Mouse (Mus musculus): ENCODE measurements around the gene Elovl1. TPM values are rescaled to one million over a fixed set of nuclear protein-coding genes. Genes with fewer than 3 reads are reported as not detected.

The Elovl1 gene
- polyA plus RNA-seq, 1 experiment: 324 TPM

DNA sequence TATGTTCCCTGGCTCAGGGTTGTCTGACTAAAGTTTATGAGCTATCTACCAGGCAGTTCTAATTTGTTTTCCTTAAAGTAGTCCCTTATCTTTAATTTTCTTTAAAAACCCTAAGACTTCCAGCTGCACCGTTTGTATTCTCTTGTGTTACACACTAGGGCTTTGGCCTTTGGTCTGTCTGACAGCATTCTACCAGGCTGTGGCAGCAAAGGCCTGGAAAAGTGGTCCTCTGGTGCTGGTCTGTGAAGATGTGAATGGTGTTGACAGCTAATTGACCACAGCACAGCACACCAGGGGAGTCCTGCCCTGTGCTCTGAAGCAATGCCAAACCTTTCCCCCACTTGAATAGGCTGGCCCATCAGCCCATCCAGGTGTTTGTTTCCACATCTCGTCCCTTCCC, 12.1 kb upstream of the Elovl1 start:
- no peak for TF ChIP-seq POLR2A (IDR thresholded peaks at IDR 0.05; ENCODE audit: low read depth, low read length)
- no peak for TF ChIP-seq CTCF (IDR thresholded peaks at IDR 0.05; ENCODE audit: extremely low read depth, insufficient read length, insufficient replicate concordance, low read depth, low read length)
- 60% methylated on average over 2 of the region's 2 CpGs for WGBS
- Histone ChIP-seq H3K4me1 (ENCODE audit: control insufficient read depth, insufficient read depth, insufficient read length, low read length) (peaks cover under 1% of the 10 kb centered on the region; the same call in 1 of the 2 replicates), H3K27ac (ENCODE audit: insufficient read depth, low read depth, low read length) (no peak overlapping the region), H3K4me3 (ENCODE audit: low read depth, low read length) (no peak overlapping the region), H3K27me3 (ENCODE audit: control insufficient read depth, insufficient read depth, low read length) (no peaks in the 10 kb centered on the region), H3K36me3 (ENCODE audit: control insufficient read depth, insufficient read depth, low read length) (peaks cover 56% of the 10 kb centered on the region)

DNA sequence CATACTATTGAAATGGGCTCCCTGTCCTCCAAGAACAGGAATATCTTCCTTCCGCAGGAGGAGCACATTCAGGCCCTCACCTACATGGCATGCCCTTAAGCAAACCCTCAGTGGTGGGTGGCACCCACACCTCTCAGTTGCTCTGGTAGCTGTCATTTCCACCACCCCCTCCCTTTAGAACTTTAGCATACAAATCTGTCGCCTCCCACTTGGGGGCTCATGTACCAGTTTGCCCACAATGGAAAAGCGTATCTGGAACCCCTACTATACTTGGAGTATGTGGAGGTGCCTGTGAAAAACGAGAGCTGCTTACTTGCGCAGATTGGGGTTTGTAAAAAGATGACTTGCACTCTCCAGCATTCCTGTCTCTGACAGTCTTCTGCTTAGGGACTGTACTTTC, 11.6 kb upstream of the Elovl1 start:
- WGBS: 95% methylated on average over 5 of the region's 5 CpGs
- Histone ChIP-seq H3K36me3 (ENCODE audit: control insufficient read depth, insufficient read depth, low read length) (peaks cover 56% of the 10 kb centered on the region), H3K4me3 (ENCODE audit: low read depth, low read length) (no peak overlapping the region), H3K27me3 (ENCODE audit: control insufficient read depth, insufficient read depth, low read length) (no peaks in the 10 kb centered on the region), H3K4me1 (ENCODE audit: control insufficient read depth, insufficient read depth, insufficient read length, low read length) (peaks cover 3% of the 10 kb centered on the region; the same call in 1 of the 2 replicates), H3K27ac (ENCODE audit: insufficient read depth, low read depth, low read length) (no peak overlapping the region)
- TF ChIP-seq POLR2A (IDR thresholded peaks at IDR 0.05; ENCODE audit: low read depth, low read length) (no peak), CTCF (IDR thresholded peaks at IDR 0.05; ENCODE audit: extremely low read depth, insufficient read length, insufficient replicate concordance, low read depth, low read length) (no peak)

DNA sequence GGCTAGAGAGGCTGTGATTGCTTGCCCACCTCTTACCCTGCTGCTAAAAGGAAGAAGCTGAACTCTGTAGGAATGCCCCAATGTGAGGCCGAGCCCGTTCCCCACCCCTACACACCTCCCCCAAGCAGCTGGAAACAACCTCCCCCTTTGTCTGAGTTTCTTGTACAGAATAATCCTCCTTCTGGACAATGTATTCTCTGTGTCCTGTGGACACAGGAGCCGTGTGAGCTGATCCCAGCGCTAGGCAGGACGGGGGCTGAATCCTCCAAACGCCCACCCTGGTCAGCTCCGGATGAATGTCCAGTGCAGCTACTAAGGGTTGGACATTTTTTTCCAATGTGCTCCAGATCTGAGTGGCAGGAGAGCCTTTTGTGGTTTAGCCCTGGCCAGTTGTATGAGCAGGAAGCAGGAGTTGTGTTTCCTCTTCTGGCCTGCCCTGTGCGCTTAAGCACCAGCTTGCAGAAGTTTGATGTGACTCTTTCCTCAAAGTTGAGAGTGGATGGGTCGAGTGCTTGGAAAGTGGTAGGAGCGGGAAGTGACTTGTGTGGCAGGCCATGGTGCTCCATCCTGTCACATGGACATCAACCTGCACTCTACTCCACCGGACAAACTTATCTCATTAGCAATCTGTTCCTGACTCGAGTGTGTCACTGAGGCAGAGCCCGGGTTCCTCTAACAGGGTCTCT, 10.6 kb upstream of the Elovl1 start:
- H3K4me3 ChIP-seq (ENCODE audit: low read depth, low read length): no peak overlapping the region
- TF ChIP-seq CTCF (IDR thresholded peaks at IDR 0.05; ENCODE audit: extremely low read depth, insufficient read length, insufficient replicate concordance, low read depth, low read length) (no peak), POLR2A (IDR thresholded peaks at IDR 0.05; ENCODE audit: low read depth, low read length) (no peak)
- 87% methylated on average over 13 of the region's 13 CpGs for whole genome bisulfite sequencing
- peaks cover 50% of the 10 kb centered on the region for H3K36me3 ChIP-seq (ENCODE audit: control insufficient read depth, insufficient read depth, low read length)
- peaks cover 8% of the 10 kb centered on the region; the same call in 1 of the 2 replicates for H3K4me1 ChIP-seq (ENCODE audit: control insufficient read depth, insufficient read depth, insufficient read length, low read length)
- no peaks in the 10 kb centered on the region for H3K27me3 ChIP-seq (ENCODE audit: control insufficient read depth, insufficient read depth, low read length)
- H3K27ac ChIP-seq (ENCODE audit: insufficient read depth, low read depth, low read length): no peak overlapping the region

DNA sequence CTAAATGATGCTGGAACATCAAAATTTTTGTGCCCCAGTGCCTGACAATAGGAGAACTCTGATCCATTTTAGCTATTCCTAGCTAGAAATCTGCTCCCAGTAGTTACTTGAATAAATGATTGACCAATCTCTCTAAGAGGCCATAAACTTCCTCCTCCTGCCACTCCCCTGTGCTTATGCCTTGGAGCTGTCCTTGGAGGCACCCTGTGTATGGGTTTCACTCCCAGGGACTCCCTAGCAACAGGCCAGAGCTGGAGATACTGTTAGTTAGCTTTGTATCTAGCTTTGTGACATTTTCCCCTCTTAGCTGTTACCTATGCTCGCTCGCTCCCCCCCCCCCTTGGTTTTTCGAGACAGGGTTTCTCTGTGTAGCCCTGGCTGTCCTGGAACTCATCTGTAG, 6.5 kb upstream of the Elovl1 start:
- 48% methylated on average over 3 of the region's 3 CpGs for WGBS
- Histone ChIP-seq H3K27me3 (ENCODE audit: control insufficient read depth, insufficient read depth, low read length) (no peaks in the 10 kb centered on the region), H3K27ac (ENCODE audit: insufficient read depth, low read depth, low read length) (peak overlapping the region; percentile 64; the same call in 1 of the 2 replicates)

GRCm38 (mm10) chr4:118424541-118425160, 3.2 kb upstream of the Elovl1 start:
- no peak for TF ChIP-seq CTCF (IDR thresholded peaks at IDR 0.05; ENCODE audit: extremely low read depth, insufficient read length, insufficient replicate concordance, low read depth, low read length)
- no peak for TF ChIP-seq POLR2A (IDR thresholded peaks at IDR 0.05; ENCODE audit: low read depth, low read length)
- WGBS: 68% methylated on average over 4 of the region's 4 CpGs
- peaks cover 15% of the 10 kb centered on the region; the same call in 1 of the 2 replicates for H3K4me1 ChIP-seq (ENCODE audit: control insufficient read depth, insufficient read depth, insufficient read length, low read length)

More for the DNA sequence above, 6.5 kb upstream of the Elovl1 start:
- H3K36me3 ChIP-seq (ENCODE audit: control insufficient read depth, insufficient read depth, low read length): peaks cover 14% of the 10 kb centered on the region
- TF ChIP-seq POLR2A (IDR thresholded peaks at IDR 0.05; ENCODE audit: low read depth, low read length): no peak
- TF ChIP-seq CTCF (IDR thresholded peaks at IDR 0.05; ENCODE audit: extremely low read depth, insufficient read length, insufficient replicate concordance, low read depth, low read length): no peak
- peaks cover 8% of the 10 kb centered on the region; the same call in 1 of the 2 replicates for H3K4me1 ChIP-seq (ENCODE audit: control insufficient read depth, insufficient read depth, insufficient read length, low read length)
- no peak overlapping the region for H3K4me3 ChIP-seq (ENCODE audit: low read depth, low read length)

GRCm38 (mm10) chr4:118425374-118425773, 2.5 kb upstream of the Elovl1 start:
- Histone ChIP-seq H3K36me3 (ENCODE audit: control insufficient read depth, insufficient read depth, low read length) (no peaks in the 10 kb centered on the region), H3K4me3 (ENCODE audit: low read depth, low read length) (no peak overlapping the region), H3K4me1 (ENCODE audit: control insufficient read depth, insufficient read depth, insufficient read length, low read length) (peaks cover 19% of the 10 kb centered on the region; the same call in 1 of the 2 replicates), H3K27me3 (ENCODE audit: control insufficient read depth, insufficient read depth, low read length) (no peaks in the 10 kb centered on the region), H3K27ac (ENCODE audit: insufficient read depth, low read depth, low read length) (no peak overlapping the region)
- no peak for TF ChIP-seq CTCF (IDR thresholded peaks at IDR 0.05; ENCODE audit: extremely low read depth, insufficient read length, insufficient replicate concordance, low read depth, low read length)
- TF ChIP-seq POLR2A (IDR thresholded peaks at IDR 0.05; ENCODE audit: low read depth, low read length): no peak
- 88% methylated on average over 1 of the region's 1 CpGs for WGBS

More at GRCm38 (mm10) chr4:118424541-118425160, 3.2 kb upstream of the Elovl1 start:
- Histone ChIP-seq H3K36me3 (ENCODE audit: control insufficient read depth, insufficient read depth, low read length) (0 out of 2 replicates have a peak, but pooled peaks cover 1% of the 10 kb centered on the region), H3K27ac (ENCODE audit: insufficient read depth, low read depth, low read length) (no peak overlapping the region), H3K27me3 (ENCODE audit: control insufficient read depth, insufficient read depth, low read length) (no peaks in the 10 kb centered on the region), H3K4me3 (ENCODE audit: low read depth, low read length) (no peak overlapping the region)

- Histone ChIP-seq H3K27me3 (ENCODE audit: control insufficient read depth, insufficient read depth, low read length) (no peaks in the 10 kb centered on the region), H3K4me1 (ENCODE audit: control insufficient read depth, insufficient read depth, insufficient read length, low read length) (peaks cover 16% of the 10 kb centered on the region), H3K27ac (ENCODE audit: insufficient read depth, low read depth, low read length) (peak overlapping the region; percentile 75), H3K4me3 (ENCODE audit: low read depth, low read length) (peak overlapping the region; percentile 92), H3K36me3 (ENCODE audit: control insufficient read depth, insufficient read depth, low read length) (peaks cover 19% of the 10 kb centered on the region)
- no peak for TF ChIP-seq POLR2A (IDR thresholded peaks at IDR 0.05; ENCODE audit: low read depth, low read length)
- no peak for TF ChIP-seq CTCF (IDR thresholded peaks at IDR 0.05; ENCODE audit: extremely low read depth, insufficient read length, insufficient replicate concordance, low read depth, low read length)
- WGBS: 4% methylated on average over 5 of the region's 5 CpGs
Measured at GRCm38 (mm10) chr4:118427415-118427767, 502 bp upstream of the Elovl1 start.

Data from small intestine, adult 2 months (tissue).